Mouse (Mus musculus) CH12.LX (cell line): ENCODE data around the gene Tgm1. TPM values are rescaled to one million over a fixed set of nuclear protein-coding genes. Genes with fewer than 3 reads are reported as not detected.

Experiments
- DNase-seq: peaks from one replicate; pipeline ENCODE4 v3.0.0-alpha.2; 2013; ENCODE audit errors: extremely low read depth
- H3K27ac ChIP-seq: 2 replicates; pipeline ENCODE4 v1.5.1; 2012; ENCODE audit warnings: low read depth, mild to moderate bottlenecking, control low read depth, moderate library complexity; ENCODE audit not compliant: insufficient read depth
- H3K27me3 ChIP-seq: replicated peaks from 2 replicates; pipeline ENCODE3; 2012; ENCODE audit warnings: inconsistent platforms
- H3K36me3 ChIP-seq, 2 experiments: replicated peaks in 1 of 2; 2 replicates each; pipeline versions ENCODE3 to v1.6.1; 2012; ENCODE audit warnings: inconsistent platforms in 1 of 2, low read length in 1 of 2, mild to moderate bottlenecking in 1 of 2, mixed read lengths in 1 of 2, moderate library complexity in 1 of 2; ENCODE audit not compliant: control insufficient read depth in 1 of 2, insufficient read depth in 1 of 2
- H3K4me1 ChIP-seq, 2 experiments: 2 replicates each; pipeline ENCODE4 v1.6.1; 2012; ENCODE audit warnings: inconsistent platforms in 1 of 2, moderate library complexity in 1 of 2; ENCODE audit not compliant: insufficient read depth in 2 of 2, control insufficient read depth in 1 of 2
- H3K4me2 ChIP-seq: 2 replicates; pipeline ENCODE4 v1.6.1; 2012; ENCODE audit warnings: low read depth, mild to moderate bottlenecking, control low read depth; ENCODE audit not compliant: poor library complexity, insufficient read depth, severe bottlenecking
- H3K4me3 ChIP-seq, 3 experiments: fragments of 150-350 bp in 1 of 3; sonication (generic) in 1 of 3; replicated peaks in 1 of 3; 2 replicates each; pipeline versions ENCODE3 to v1.5.1; 2011 to 2012; ENCODE audit warnings: low read depth in 2 of 3, low read length in 2 of 3, mild to moderate bottlenecking in 2 of 3, moderate library complexity in 2 of 3, control low read depth in 1 of 3, improper control_type of control experiment in 1 of 3, inconsistent platforms in 1 of 3, mixed read lengths in 1 of 3; ENCODE audit not compliant: poor library complexity in 1 of 3
- H3K79me2 ChIP-seq: replicated peaks from 2 replicates; pipeline ENCODE4 v1.6.1; 2012; ENCODE audit warnings: mild to moderate bottlenecking, moderate library complexity; ENCODE audit not compliant: control insufficient read depth, poor library complexity, insufficient read depth, severe bottlenecking; ENCODE audit errors: extremely low read depth
- H3K9ac ChIP-seq: 2 replicates; pipeline ENCODE4 v1.6.1; 2012; ENCODE audit warnings: low read depth, mild to moderate bottlenecking, control low read depth, moderate library complexity; ENCODE audit not compliant: insufficient read depth
- H3K9me3 ChIP-seq: replicated peaks from 2 replicates; pipeline ENCODE3; 2012; ENCODE audit warnings: low read length, inconsistent platforms, mixed read lengths
- BHLHE40 ChIP-seq: IDR thresholded peaks from 2 replicates; pipeline ENCODE4 v1.6.1; 2011; ENCODE audit warnings: mild to moderate bottlenecking, low read depth, low read length, improper control_type of control experiment
- CHD1 ChIP-seq: IDR thresholded peaks from 2 replicates; pipeline ENCODE4 v1.6.1; 2012; ENCODE audit warnings: low read depth, low read length, improper control_type of control experiment, inconsistent platforms
- CHD2 ChIP-seq: IDR thresholded peaks from 2 replicates; pipeline ENCODE4 v1.6.1; 2011; ENCODE audit warnings: low read length, improper control_type of control experiment
- CTCF ChIP-seq, 2 experiments: IDR thresholded peaks in 1 of 2; conservative IDR thresholded peaks in 1 of 2; 2 replicates each; pipeline ENCODE4 v1.5.1; 2011 to 2012; ENCODE audit warnings: low read depth in 2 of 2, low read length in 2 of 2, improper control_type of control experiment in 1 of 2, inconsistent platforms in 1 of 2, mild to moderate bottlenecking in 1 of 2, moderate library complexity in 1 of 2
- E2F4 ChIP-seq: IDR thresholded peaks from 2 replicates; pipeline ENCODE4 v1.6.1; 2011; ENCODE audit warnings: low read depth, low read length, improper control_type of control experiment; ENCODE audit not compliant: insufficient replicate concordance
- ELF1 ChIP-seq: IDR thresholded peaks from 2 replicates; pipeline ENCODE4 v1.6.1; 2014; ENCODE audit warnings: low read depth, mild to moderate bottlenecking, inconsistent platforms, low read length, improper control_type of control experiment
- EP300 ChIP-seq: IDR thresholded peaks from 2 replicates; pipeline ENCODE4 v1.6.1; 2011; ENCODE audit warnings: low read length, improper control_type of control experiment
- ETS1 ChIP-seq: conservative IDR thresholded peaks from 2 replicates; pipeline ENCODE4 v1.6.1; 2012; ENCODE audit warnings: low read depth, mild to moderate bottlenecking, inconsistent platforms, low read length, improper control_type of control experiment, moderate library complexity
- GABPA ChIP-seq: IDR thresholded peaks from 2 replicates; pipeline ENCODE4 v1.6.1; 2012; ENCODE audit warnings: low read depth, low read length, improper control_type of control experiment, inconsistent platforms; ENCODE audit not compliant: insufficient replicate concordance
- HCFC1 ChIP-seq: IDR thresholded peaks from 2 replicates; pipeline ENCODE4 v1.6.1; 2012; ENCODE audit warnings: low read depth, mild to moderate bottlenecking, inconsistent platforms, low read length, improper control_type of control experiment
- IRF4 ChIP-seq: IDR thresholded peaks from 2 replicates; pipeline ENCODE4 v1.6.1; 2014; ENCODE audit warnings: low read depth, mild to moderate bottlenecking, inconsistent platforms, low read length, improper control_type of control experiment
- JUN ChIP-seq: IDR thresholded peaks from 2 replicates; pipeline ENCODE4 v1.6.1; 2011; ENCODE audit warnings: low read depth, mild to moderate bottlenecking, low read length, improper control_type of control experiment, moderate library complexity; ENCODE audit not compliant: insufficient read depth
- JUND ChIP-seq: conservative IDR thresholded peaks from 2 replicates; pipeline ENCODE4 v1.6.1; 2011; ENCODE audit warnings: low read depth, low read length, improper control_type of control experiment
- KAT2A ChIP-seq: IDR thresholded peaks from 2 replicates; pipeline ENCODE4 v1.6.1; 2012; ENCODE audit warnings: low read length, improper control_type of control experiment, inconsistent platforms; ENCODE audit not compliant: insufficient replicate concordance
- MAFK ChIP-seq: IDR thresholded peaks from 2 replicates; pipeline ENCODE4 v1.6.1; 2011; ENCODE audit warnings: low read length, improper control_type of control experiment; ENCODE audit not compliant: insufficient replicate concordance
- MAX ChIP-seq: IDR thresholded peaks from 2 replicates; pipeline ENCODE4 v1.6.1; 2011; ENCODE audit warnings: low read length, improper control_type of control experiment
- MAZ ChIP-seq: IDR thresholded peaks from 2 replicates; pipeline ENCODE4 v1.6.1; 2012; ENCODE audit warnings: low read depth, mild to moderate bottlenecking, inconsistent platforms, low read length, improper control_type of control experiment, moderate library complexity
- MEF2A ChIP-seq: IDR thresholded peaks from 2 replicates; pipeline ENCODE4 v1.6.1; 2014; ENCODE audit warnings: low read depth, mild to moderate bottlenecking, inconsistent platforms, low read length, improper control_type of control experiment, borderline replicate concordance
- MXI1 ChIP-seq: IDR thresholded peaks from 2 replicates; pipeline ENCODE4 v1.6.1; 2011; ENCODE audit warnings: mild to moderate bottlenecking, low read depth, low read length, improper control_type of control experiment
- MYC ChIP-seq: IDR thresholded peaks from 2 replicates; pipeline ENCODE4 v1.6.1; 2011; ENCODE audit warnings: low read depth, mild to moderate bottlenecking, improper control_type of control experiment, low read length
- NELFE ChIP-seq: IDR thresholded peaks from 2 replicates; pipeline ENCODE4 v1.6.1; 2011; ENCODE audit warnings: low read depth, low read length, improper control_type of control experiment
- NRF1 ChIP-seq: IDR thresholded peaks from 2 replicates; pipeline ENCODE4 v1.6.1; 2014; ENCODE audit warnings: low read depth, mild to moderate bottlenecking, inconsistent platforms, low read length, improper control_type of control experiment, moderate library complexity
- PAX5 ChIP-seq: IDR thresholded peaks from 2 replicates; pipeline ENCODE4 v1.6.1; 2012; ENCODE audit warnings: low read length, inconsistent platforms, mixed read lengths
- POLR2A ChIP-seq: IDR thresholded peaks from 2 replicates; pipeline ENCODE4 v1.6.1; 2011; ENCODE audit warnings: low read depth, mild to moderate bottlenecking, improper control_type of control experiment, low read length
- POLR2AphosphoS2 ChIP-seq: IDR thresholded peaks from 2 replicates; pipeline ENCODE4 v1.6.1; 2011; ENCODE audit warnings: low read depth, low read length, improper control_type of control experiment
- RAD21 ChIP-seq: IDR thresholded peaks from 2 replicates; pipeline ENCODE4 v1.6.1; 2011; ENCODE audit warnings: low read depth, mild to moderate bottlenecking, low read length, improper control_type of control experiment, moderate library complexity
- RCOR1 ChIP-seq: conservative IDR thresholded peaks from 2 replicates; pipeline ENCODE4 v1.6.1; 2012; ENCODE audit warnings: low read depth, mild to moderate bottlenecking, inconsistent platforms, low read length, improper control_type of control experiment
- SIN3A ChIP-seq: IDR thresholded peaks from 2 replicates; pipeline ENCODE4 v1.6.1; 2012; ENCODE audit warnings: low read length, improper control_type of control experiment, inconsistent platforms
- SMC3 ChIP-seq: IDR thresholded peaks from 2 replicates; pipeline ENCODE4 v1.6.1; 2011; ENCODE audit warnings: low read depth, low read length, improper control_type of control experiment
- TBP ChIP-seq: conservative IDR thresholded peaks from 2 replicates; pipeline ENCODE4 v1.6.1; 2011; ENCODE audit warnings: low read depth, low read length, improper control_type of control experiment
- TCF12 ChIP-seq: IDR thresholded peaks from 2 replicates; pipeline ENCODE4 v1.6.1; 2014; ENCODE audit warnings: low read depth, mild to moderate bottlenecking, inconsistent platforms, low read length, improper control_type of control experiment
- UBTF ChIP-seq: IDR thresholded peaks from 2 replicates; pipeline ENCODE4 v1.6.1; 2012; ENCODE audit warnings: low read depth, mild to moderate bottlenecking, inconsistent platforms, low read length, improper control_type of control experiment, moderate library complexity
- USF1 ChIP-seq: IDR thresholded peaks from 2 replicates; pipeline ENCODE4 v1.6.1; 2014; ENCODE audit warnings: low read depth, mild to moderate bottlenecking, inconsistent platforms, low read length, improper control_type of control experiment
- USF2 ChIP-seq: conservative IDR thresholded peaks from 2 replicates; pipeline ENCODE4 v1.6.1; 2011; ENCODE audit warnings: low read depth, low read length, improper control_type of control experiment
- ZC3H11A ChIP-seq: IDR thresholded peaks from 2 replicates; pipeline ENCODE4 v1.6.1; 2012; ENCODE audit warnings: low read depth, mild to moderate bottlenecking, inconsistent platforms, low read length, improper control_type of control experiment
- ZKSCAN1 ChIP-seq: IDR thresholded peaks from 2 replicates; pipeline ENCODE4 v1.6.1; 2012; ENCODE audit warnings: low read depth, inconsistent platforms, low read length, improper control_type of control experiment, borderline replicate concordance
- ZMIZ1 ChIP-seq: IDR thresholded peaks from 2 replicates; pipeline ENCODE4 v1.6.1; 2012; ENCODE audit warnings: low read depth, mild to moderate bottlenecking, inconsistent platforms, low read length, improper control_type of control experiment
- ZNF384 ChIP-seq: IDR thresholded peaks from 2 replicates; pipeline ENCODE4 v1.6.1; 2012; ENCODE audit warnings: low read depth, low read length, improper control_type of control experiment, inconsistent platforms
- dilution Hi-C: fragments of 300-500 bp; cut with MboI; formaldehyde crosslinking; loops from 2 replicates; pipeline ENCODE4 v1.14.3; 2020; ENCODE audit warnings: low sequenced_read_pairs; ENCODE audit not compliant: extremely low pct_unique_long_range_greater_than_20kb, extremely low pct_ligation_motif_present
- in situ Hi-C: fragments of 300-500 bp; cut with MboI; formaldehyde crosslinking; loops from 3 replicates; pipeline ENCODE4 v1.14.3; 2019; ENCODE audit warnings: low sequenced_read_pairs, low pct_ligation_motif_present, low pct_unique_long_range_greater_than_20kb, mixed read lengths
- polyA plus RNA-seq: library from polyadenylated mRNA; unstranded; fragments of >175 nt; gene quantifications from 2 replicates; pipeline ENCODE4 v1.2.1, GENCODE M21; 2012; ENCODE audit warnings: low read depth; ENCODE audit not compliant: insufficient read length
- total RNA-seq, 2 experiments: library from RNA; depleted of rRNA; stranded (reverse); fragments of 300-350 nt in 1 of 2; fragments of >200 nt in 1 of 2; gene quantifications; 2 replicates each; pipeline ENCODE4 v1.2.3; 2012 to 2014

The Tgm1 gene
- total and polyA plus RNA-seq, 3 experiments, result 0.07 to 0.14 TPM; not detected in 1

DNA sequence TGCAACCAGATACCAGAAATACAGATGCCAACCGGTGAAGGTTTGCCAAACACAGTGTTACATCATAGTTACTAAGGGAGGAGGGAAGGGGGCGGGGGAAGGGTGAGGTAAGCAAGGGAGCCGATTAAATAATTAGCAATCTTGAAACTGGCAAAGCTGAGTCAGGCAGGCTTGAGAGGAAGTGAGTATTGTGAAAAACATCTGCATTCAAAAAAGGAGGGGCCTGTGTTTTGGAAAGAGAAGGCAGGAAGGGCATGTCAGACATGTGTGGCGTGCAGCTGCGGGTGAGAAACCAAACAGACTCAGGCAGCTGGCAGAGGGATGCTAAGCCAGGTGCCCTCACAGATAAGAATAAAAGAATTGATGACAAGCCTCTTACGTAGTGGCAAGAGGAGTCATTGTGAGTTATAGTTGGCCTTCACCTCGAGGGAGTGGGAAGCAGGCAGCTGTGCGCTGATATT, 10.7 kb upstream of the Tgm1 start:
- peak; percentile 93 for DNase-seq
- H3K9me3 ChIP-seq, result no peaks in the 10 kb centered on the region
- H3K79me2 ChIP-seq, result no peaks in the 10 kb centered on the region
- H3K36me3 ChIP-seq, result peaks cover 5 to 13% of the 10 kb centered on the region in 2 experiments
- H3K9ac ChIP-seq, result peak overlapping the region; percentile 39; the same call in 1 of the 2 replicates
- H3K27me3 ChIP-seq, result peaks cover 24% of the 10 kb centered on the region
- H3K4me3 ChIP-seq, result no peak overlapping the region
- peak overlapping the region; percentile 62 for H3K4me2 ChIP-seq
- in situ Hi-C loops, result no loop called here
- no peak for TF ChIP-seq SMC3
- peak; percentile 81 for TF ChIP-seq MEF2A
- peak; percentile 81 for TF ChIP-seq EP300
- no peak for TF ChIP-seq USF1
- no peak for TF ChIP-seq CHD1
- peak; percentile 82 for TF ChIP-seq MAFK
- no peak for TF ChIP-seq ZC3H11A
- no peak for TF ChIP-seq USF2
- TF ChIP-seq HCFC1, result no peak
- TF ChIP-seq BHLHE40, result peak; percentile 98
- no peak for TF ChIP-seq RAD21
- peak; percentile 78 for TF ChIP-seq JUN
- peak; percentile 74; the same call in 1 of the 2 replicates for TF ChIP-seq JUND
- no peak for TF ChIP-seq CTCF (conservative IDR thresholded peaks at IDR 0.05 in 1 of 2, IDR thresholded peaks at IDR 0.05 in 1 of 2; ENCODE audit: low read depth in 2 of 2, low read length in 2 of 2)
- 0 out of 2 replicates have a peak, but pooled peaks have one; percentile 72 for TF ChIP-seq RCOR1
- no peak for TF ChIP-seq NELFE
- TF ChIP-seq MAX, result peak; percentile 88
- no peak for TF ChIP-seq E2F4
- no peak for TF ChIP-seq KAT2A
- peak; percentile 99 for TF ChIP-seq TCF12
- no peak for TF ChIP-seq POLR2A
- no peak for TF ChIP-seq POLR2AphosphoS2
- peak; percentile 94 for TF ChIP-seq SIN3A
- TF ChIP-seq UBTF, result no peak
- no peak for TF ChIP-seq CHD2
- TF ChIP-seq ELF1, result peak; percentile 54
- 0 out of 2 replicates have a peak, but pooled peaks have one; percentile 19 for TF ChIP-seq NRF1
- peak; percentile 82 for TF ChIP-seq MYC
- TF ChIP-seq IRF4, result peak; percentile 94
- no peak for TF ChIP-seq PAX5
- peak; percentile 92 for TF ChIP-seq MXI1
- peak; percentile 100 for TF ChIP-seq ETS1
- TF ChIP-seq GABPA, result no peak
- no peak for TF ChIP-seq ZKSCAN1
- TF ChIP-seq MAZ, result peak; percentile 99
- no peak for TF ChIP-seq ZMIZ1
- TF ChIP-seq ZNF384, result no peak
- TF ChIP-seq TBP, result no peak
- dilution Hi-C loops, result no loop called here
- peak overlapping the region; percentile 64 for H3K27ac ChIP-seq
- peaks cover 15 to 54% of the 10 kb centered on the region in 2 experiments for H3K4me1 ChIP-seq
